Mouse (Mus musculus): Measurements from ENCODE around the gene Tent5a. TPM values are rescaled to one million over a fixed set of nuclear protein-coding genes. Genes with fewer than 3 reads are reported as not detected.

Gene Tent5a
- 6.8 and 7.1 TPM in 2 replicates for polyA plus RNA-seq (2015; fragmentation: Nextera tagmentation; extraction: Ambion mirVana)

- Histone ChIP-seq H3K9ac (replicated peaks; ENCODE audit: low read depth) (peak within 1 kb of the TSS; percentile 48), H3K27me3 (replicated peaks; ENCODE audit: insufficient read depth, low read length) (no peaks in the 10 kb centered on the region), H3K27ac (ENCODE audit: low read length) (peak within 1 kb of the TSS; percentile 84), H3K9me3 (ENCODE audit: low read length) (no peaks in the 10 kb centered on the region), H3K36me3 (ENCODE audit: insufficient read depth, low read length) (no peaks in the 10 kb centered on the region), H3K4me1 (ENCODE audit: insufficient read depth, low read depth, low read length) (no peaks in the 10 kb centered on the region), H3K4me3 (ENCODE audit: low read depth, low read length) (peak within 1 kb of the TSS; percentile 85), H3K4me2 (replicated peaks; ENCODE audit: low read depth, low read length) (peak within 1 kb of the TSS; percentile 95)
- peak; percentile 91 for ATAC-seq
- DNase-seq (ENCODE audit: low spot score), result peak; percentile 95
- TF ChIP-seq EP300 (IDR thresholded peaks at IDR 0.05) (no peak), CTCF (IDR thresholded peaks at IDR 0.05) (peak; percentile 8; the same call in 1 of the 2 replicates)
- 2% methylated on average over 72 of the region's 72 CpGs for WGBS
Observed at GRCm38 (mm10) chr9:85327242-85328211, at the start of gene Tent5a. Tent5a (minus strand) TSS chr9:85327348.

- 69% methylated on average over 3 of the region's 3 CpGs for WGBS
- TF ChIP-seq EP300 (IDR thresholded peaks at IDR 0.05), result no peak
- TF ChIP-seq CTCF (IDR thresholded peaks at IDR 0.05), result no peak
Observed at GRCm38 (mm10) chr9:85376643-85377307, 49.6 kb upstream of the Tent5a start.

GRCm38 (mm10) chr9:85375152-85375551 lies 48.0 kb upstream of the Tent5a start:
- H3K27me3 ChIP-seq (replicated peaks; ENCODE audit: insufficient read depth, low read length), result no peaks in the 10 kb centered on the region
- TF ChIP-seq EP300 (IDR thresholded peaks at IDR 0.05), result no peak
- no peak for TF ChIP-seq CTCF (IDR thresholded peaks at IDR 0.05)
- H3K9ac ChIP-seq (replicated peaks; ENCODE audit: low read depth), result no peak overlapping the region
- H3K9me3 ChIP-seq (ENCODE audit: low read length), result no peaks in the 10 kb centered on the region
- H3K4me2 ChIP-seq (replicated peaks; ENCODE audit: low read depth, low read length), result no peak overlapping the region
- H3K36me3 ChIP-seq (ENCODE audit: insufficient read depth, low read length), result no peaks in the 10 kb centered on the region
- no peak for ATAC-seq
- DNase-seq (ENCODE audit: low spot score), result no peak
- 71% methylated on average over 4 of the region's 4 CpGs for WGBS
- no peak overlapping the region for H3K27ac ChIP-seq (ENCODE audit: low read length)
- H3K4me3 ChIP-seq (ENCODE audit: low read depth, low read length), result no peak overlapping the region
- H3K4me1 ChIP-seq (ENCODE audit: insufficient read depth, low read depth, low read length), result no peaks in the 10 kb centered on the region

More at GRCm38 (mm10) chr9:85376643-85377307, 49.6 kb upstream of the Tent5a start:
- H3K9me3 ChIP-seq (ENCODE audit: low read length), result no peaks in the 10 kb centered on the region
- no peak for DNase-seq (ENCODE audit: low spot score)
- no peaks in the 10 kb centered on the region for H3K36me3 ChIP-seq (ENCODE audit: insufficient read depth, low read length)
- no peak overlapping the region for H3K4me3 ChIP-seq (ENCODE audit: low read depth, low read length)
- no peak overlapping the region for H3K27ac ChIP-seq (ENCODE audit: low read length)
- H3K4me2 ChIP-seq (replicated peaks; ENCODE audit: low read depth, low read length), result no peak overlapping the region
- H3K27me3 ChIP-seq (replicated peaks; ENCODE audit: insufficient read depth, low read length), result no peaks in the 10 kb centered on the region
- H3K9ac ChIP-seq (replicated peaks; ENCODE audit: low read depth), result no peak overlapping the region
- no peak for ATAC-seq
- no peaks in the 10 kb centered on the region for H3K4me1 ChIP-seq (ENCODE audit: insufficient read depth, low read depth, low read length)

- no peak overlapping the region for H3K4me2 ChIP-seq (replicated peaks; ENCODE audit: low read depth, low read length)
- no peaks in the 10 kb centered on the region for H3K4me1 ChIP-seq (ENCODE audit: insufficient read depth, low read depth, low read length)
- no peak overlapping the region for H3K9ac ChIP-seq (replicated peaks; ENCODE audit: low read depth)
- no peak for DNase-seq (ENCODE audit: low spot score)
- no peak overlapping the region for H3K27ac ChIP-seq (ENCODE audit: low read length)
- no peaks in the 10 kb centered on the region for H3K27me3 ChIP-seq (replicated peaks; ENCODE audit: insufficient read depth, low read length)
- no peak overlapping the region for H3K4me3 ChIP-seq (ENCODE audit: low read depth, low read length)
- H3K36me3 ChIP-seq (ENCODE audit: insufficient read depth, low read length), result no peaks in the 10 kb centered on the region
- no peaks in the 10 kb centered on the region for H3K9me3 ChIP-seq (ENCODE audit: low read length)
- ATAC-seq, result no peak
- TF ChIP-seq EP300 (IDR thresholded peaks at IDR 0.05), result no peak
- no peak for TF ChIP-seq CTCF (IDR thresholded peaks at IDR 0.05)
- WGBS, result 33% methylated on average over 1 of the region's 1 CpGs
Observed at GRCm38 (mm10) chr9:85372034-85372433, 44.9 kb upstream of the Tent5a start.

- Histone ChIP-seq H3K9me3 (ENCODE audit: low read length) (no peaks in the 10 kb centered on the region), H3K4me2 (replicated peaks; ENCODE audit: low read depth, low read length) (no peak overlapping the region), H3K27ac (ENCODE audit: low read length) (no peak overlapping the region), H3K4me1 (ENCODE audit: insufficient read depth, low read depth, low read length) (no peaks in the 10 kb centered on the region), H3K36me3 (ENCODE audit: insufficient read depth, low read length) (no peaks in the 10 kb centered on the region), H3K4me3 (ENCODE audit: low read depth, low read length) (no peak overlapping the region), H3K9ac (replicated peaks; ENCODE audit: low read depth) (no peak overlapping the region), H3K27me3 (replicated peaks; ENCODE audit: insufficient read depth, low read length) (no peaks in the 10 kb centered on the region)
- ATAC-seq, result no peak
- WGBS, result 69% methylated on average over 5 of the region's 5 CpGs
- no peak for DNase-seq (ENCODE audit: low spot score)
- no peak for TF ChIP-seq EP300 (IDR thresholded peaks at IDR 0.05)
- TF ChIP-seq CTCF (IDR thresholded peaks at IDR 0.05), result no peak
Observed at GRCm38 (mm10) chr9:85369512-85369911, 42.4 kb upstream of the Tent5a start.

GRCm38 (mm10) chr9:85357154-85357860 lies 30.2 kb upstream of the Tent5a start:
- Histone ChIP-seq H3K27ac (ENCODE audit: low read length) (no peak overlapping the region), H3K4me1 (ENCODE audit: insufficient read depth, low read depth, low read length) (no peaks in the 10 kb centered on the region), H3K4me2 (replicated peaks; ENCODE audit: low read depth, low read length) (no peak overlapping the region), H3K9ac (replicated peaks; ENCODE audit: low read depth) (no peak overlapping the region), H3K9me3 (ENCODE audit: low read length) (no peaks in the 10 kb centered on the region), H3K4me3 (ENCODE audit: low read depth, low read length) (no peak overlapping the region), H3K27me3 (replicated peaks; ENCODE audit: insufficient read depth, low read length) (no peaks in the 10 kb centered on the region), H3K36me3 (ENCODE audit: insufficient read depth, low read length) (no peaks in the 10 kb centered on the region)
- TF ChIP-seq CTCF (IDR thresholded peaks at IDR 0.05) (no peak), EP300 (IDR thresholded peaks at IDR 0.05) (no peak)
- no peak for ATAC-seq
- WGBS, result 85% methylated on average over 7 of the region's 7 CpGs
- DNase-seq (ENCODE audit: low spot score), result no peak
